Comparison of ENCODE assay signal across 16 mouse cellular contexts in genomic region chr2:60409194-60409593, GRCm38 (mm10).
"Had no signal": no experiment of that assay in that cellular context is flagged by ENCODE, and none has a peak within 500 bp of the region (broad histone marks: within the 10 kb centered on the region; RNA-seq: fewer than 3 reads in every experiment).

No protein-coding gene starts in this region.

- H3K4me3 ChIP-seq: layer of hippocampus, adult 2 months; limb, embryonic 10.5 days; limb, embryonic 13.5 days; liver, embryonic 13.5 days; midbrain, embryonic 13.5 days; stomach, embryonic 15.5 days had no signal

- H3K36me3 ChIP-seq: limb, embryonic 10.5 days; limb, embryonic 13.5 days; liver, embryonic 13.5 days; midbrain, embryonic 13.5 days; stomach, embryonic 15.5 days had no signal

- H3K27ac ChIP-seq: layer of hippocampus, adult 2 months; limb, embryonic 10.5 days; limb, embryonic 13.5 days; midbrain, embryonic 13.5 days; stomach, embryonic 15.5 days had no signal

- H3K27me3 ChIP-seq: limb, embryonic 13.5 days; liver, embryonic 13.5 days; midbrain, embryonic 13.5 days; stomach, embryonic 15.5 days had no signal

- H3K9me3 ChIP-seq: limb, embryonic 10.5 days; limb, embryonic 13.5 days; liver, embryonic 13.5 days; midbrain, embryonic 13.5 days; stomach, embryonic 15.5 days had no signal

- H3K4me1 ChIP-seq: limb, embryonic 13.5 days; midbrain, embryonic 13.5 days; stomach, embryonic 15.5 days had no signal

- H3K9ac ChIP-seq: limb, embryonic 13.5 days; liver, embryonic 13.5 days; midbrain, embryonic 13.5 days; stomach, embryonic 15.5 days had no signal

- DNase-seq: kidney, adult 9 months; kidney, postnatal 14 days; layer of hippocampus, adult 9-11 months; liver; liver, embryonic 13.5 days; lung, adult 2 months; lung, postnatal 14 days; lung, postnatal 4 days; right cerebral cortex, postnatal 25 days; spleen, adult 18-20 months; thymus, postnatal 25 days had no signal

- ATAC-seq: midbrain, embryonic 13.5 days had no signal

- H3K4me2 ChIP-seq: limb, embryonic 13.5 days; liver, embryonic 13.5 days; midbrain, embryonic 13.5 days; stomach, embryonic 15.5 days had no signal
